Mouse (Mus musculus): ENCODE measurements around the gene Smn1. TPM values are rescaled to one million over a fixed set of nuclear protein-coding genes. Genes with fewer than 3 reads are reported as not detected.

The Smn1 gene
- polyA plus RNA-seq (2015; fragmentation: Nextera tagmentation; extraction: Ambion mirVana) = 25.3 and 26.2 TPM in 2 replicates

DNA sequence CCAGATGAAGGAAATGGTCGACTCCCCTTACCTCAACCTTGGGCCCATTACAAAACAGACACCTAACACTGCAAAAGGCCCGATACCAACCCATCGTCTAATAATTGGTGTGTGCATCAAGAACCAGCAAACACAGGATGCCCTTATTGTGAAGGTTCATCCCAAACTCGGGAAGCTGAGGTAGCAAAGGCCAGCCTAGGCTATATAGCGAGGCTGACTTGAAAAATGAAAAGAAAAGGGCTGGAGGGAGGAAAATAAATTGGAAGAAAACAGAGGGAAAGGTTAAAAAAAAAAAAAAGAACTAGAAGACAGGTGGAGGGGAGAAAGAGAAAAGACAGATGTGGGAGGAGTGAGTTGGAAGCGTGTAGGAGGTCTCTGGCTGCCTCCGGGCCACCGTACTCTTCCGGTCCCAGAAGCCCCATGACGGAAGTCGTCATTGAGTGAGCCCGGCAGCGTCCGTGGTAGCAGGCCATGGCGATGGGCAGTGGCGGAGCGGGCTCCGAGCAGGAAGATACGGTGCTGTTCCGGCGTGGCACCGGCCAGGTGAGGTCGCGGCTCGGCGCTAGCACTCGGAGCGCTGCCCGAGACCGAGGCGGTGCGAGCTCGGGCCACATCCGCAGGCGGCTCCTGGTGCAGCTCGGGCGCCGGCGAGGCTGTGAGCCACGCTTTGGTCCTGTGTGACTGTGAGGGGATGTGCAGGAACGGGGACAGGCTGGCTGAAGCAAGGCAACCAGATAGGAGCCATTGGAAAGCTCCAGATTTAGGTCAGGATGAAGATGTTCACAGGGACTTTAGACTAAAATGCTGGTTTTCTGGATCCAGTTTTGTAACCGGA is at the start of gene Smn1:
Gene Smn1 (plus strand): TSS at position 430 of the 835 bp plus-strand sequence.
- no peak for TF ChIP-seq CTCF (IDR thresholded peaks at IDR 0.05; ENCODE audit: low read depth)
- ATAC-seq = peak; percentile 96
- WGBS = 3% methylated on average over 42 of the region's 42 CpGs
- H3K4me2 ChIP-seq (replicated peaks; ENCODE audit: low read depth) = peak within 1 kb of the TSS; percentile 71
- 0 out of 2 replicates have a peak, but pooled peaks cover 4% of the 10 kb centered on the region for H3K4me1 ChIP-seq (replicated peaks; ENCODE audit: control insufficient read depth, insufficient read depth, low read length)
- H3K9me3 ChIP-seq (ENCODE audit: control insufficient read depth) = no peaks in the 10 kb centered on the region
- peak within 1 kb of the TSS; percentile 97 for H3K4me3 ChIP-seq (ENCODE audit: low read depth, low read length)
- H3K27me3 ChIP-seq (replicated peaks; ENCODE audit: control insufficient read depth, insufficient read depth, low read length) = no peaks in the 10 kb centered on the region
- H3K27ac ChIP-seq (ENCODE audit: low read depth, low read length) = peak within 1 kb of the TSS; percentile 30; the same call in 1 of the 2 replicates
- H3K36me3 ChIP-seq (ENCODE audit: control insufficient read depth, insufficient read depth) = peaks cover 26% of the 10 kb centered on the region
- H3K9ac ChIP-seq (ENCODE audit: low read depth, low read length) = peak within 1 kb of the TSS; percentile 83

- no peak for ATAC-seq
- H3K9me3 ChIP-seq (ENCODE audit: control insufficient read depth) = no peaks in the 10 kb centered on the region
- no peak overlapping the region for H3K4me2 ChIP-seq (replicated peaks; ENCODE audit: low read depth)
- 82% methylated on average over 6 of the region's 6 CpGs for WGBS
- peaks cover 6% of the 10 kb centered on the region; the same call in 1 of the 2 replicates for H3K4me1 ChIP-seq (replicated peaks; ENCODE audit: control insufficient read depth, insufficient read depth, low read length)
- H3K36me3 ChIP-seq (ENCODE audit: control insufficient read depth, insufficient read depth) = peaks cover 41% of the 10 kb centered on the region
- no peak overlapping the region for H3K27ac ChIP-seq (ENCODE audit: low read depth, low read length)
- H3K4me3 ChIP-seq (ENCODE audit: low read depth, low read length) = no peak overlapping the region
- H3K9ac ChIP-seq (ENCODE audit: low read depth, low read length) = no peak overlapping the region
- no peak for TF ChIP-seq CTCF (IDR thresholded peaks at IDR 0.05; ENCODE audit: low read depth)
- H3K27me3 ChIP-seq (replicated peaks; ENCODE audit: control insufficient read depth, insufficient read depth, low read length) = no peaks in the 10 kb centered on the region
Measured at GRCm38 (mm10) chr13:100098808-100099207, 25.8 kb upstream of the Smn1 start.

DNA sequence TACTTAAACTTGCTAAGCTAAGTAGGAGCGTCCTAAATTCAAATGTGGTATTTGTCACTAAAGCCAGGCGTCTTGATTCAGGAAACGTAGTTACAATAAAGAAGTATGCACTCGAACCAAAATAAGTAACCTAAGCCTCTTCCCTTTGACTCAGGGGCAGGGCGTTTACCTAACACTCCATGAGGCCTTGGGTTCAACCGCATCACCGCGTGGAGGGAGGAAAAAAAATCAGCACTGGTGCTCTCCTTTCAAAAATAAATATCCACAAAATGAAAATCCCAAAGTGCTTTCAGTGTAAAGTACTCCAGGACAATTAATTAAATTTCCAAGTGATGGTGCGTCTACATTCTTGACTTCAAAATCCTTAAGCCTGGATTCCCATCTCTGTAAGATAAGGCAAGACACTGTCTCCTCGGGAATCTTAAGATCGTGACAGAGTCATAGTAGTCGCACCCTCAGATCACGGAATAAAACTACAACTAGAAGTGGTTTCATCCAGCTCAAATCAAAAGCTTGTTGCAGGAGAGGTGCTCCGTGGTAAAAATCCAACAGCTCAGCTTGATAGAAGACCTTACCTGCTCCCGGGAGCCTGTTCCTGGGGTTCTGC is 21.5 kb upstream of the Smn1 start:
- H3K9me3 ChIP-seq (ENCODE audit: control insufficient read depth) = no peaks in the 10 kb centered on the region
- peaks cover 1% of the 10 kb centered on the region; the same call in 1 of the 2 replicates for H3K36me3 ChIP-seq (ENCODE audit: control insufficient read depth, insufficient read depth)
- WGBS = 2% methylated on average over 15 of the region's 15 CpGs
- H3K4me3 ChIP-seq (ENCODE audit: low read depth, low read length) = peak overlapping the region; percentile 99
- ATAC-seq = no peak
- no peaks in the 10 kb centered on the region for H3K27me3 ChIP-seq (replicated peaks; ENCODE audit: control insufficient read depth, insufficient read depth, low read length)
- TF ChIP-seq CTCF (IDR thresholded peaks at IDR 0.05; ENCODE audit: low read depth) = no peak
- H3K9ac ChIP-seq (ENCODE audit: low read depth, low read length) = peak overlapping the region; percentile 89
- H3K27ac ChIP-seq (ENCODE audit: low read depth, low read length) = peak overlapping the region; percentile 90
- peaks cover 6% of the 10 kb centered on the region; the same call in 1 of the 2 replicates for H3K4me1 ChIP-seq (replicated peaks; ENCODE audit: control insufficient read depth, insufficient read depth, low read length)
- H3K4me2 ChIP-seq (replicated peaks; ENCODE audit: low read depth) = peak overlapping the region; percentile 84

DNA sequence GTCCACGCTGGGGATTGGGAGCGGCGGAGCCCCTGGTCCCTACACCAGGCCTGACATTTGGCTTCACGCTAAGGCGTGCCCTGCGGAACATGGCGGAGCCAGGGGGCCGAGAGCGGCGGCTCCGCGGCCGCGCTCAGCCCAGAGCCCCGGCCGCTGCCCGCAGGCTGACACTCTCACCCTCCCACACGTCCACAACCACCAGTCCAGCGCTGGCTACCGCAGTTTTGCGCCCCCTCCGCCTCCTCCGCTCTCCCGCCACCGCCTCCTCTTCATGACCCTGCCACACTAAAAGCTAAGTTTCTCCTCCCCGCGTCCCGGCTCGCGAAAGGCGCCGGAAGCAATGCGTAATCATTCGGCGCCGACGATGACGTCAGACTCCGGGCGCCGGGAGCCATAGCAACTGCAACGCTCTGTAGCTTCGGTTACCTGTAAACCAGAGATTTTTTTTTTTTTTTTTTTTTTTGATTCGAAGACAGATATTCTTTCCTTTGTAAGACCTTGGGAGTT is 20.9 kb upstream of the Smn1 start, which contains the start of gene Bdp1:
Gene Bdp1 (minus strand): TSS at position 323 of the 507 bp plus-strand sequence.
- ATAC-seq = peak; percentile 81
- no peaks in the 10 kb centered on the region for H3K36me3 ChIP-seq (ENCODE audit: control insufficient read depth, insufficient read depth)
- no peaks in the 10 kb centered on the region for H3K9me3 ChIP-seq (ENCODE audit: control insufficient read depth)
- peak within 1 kb of the TSS; percentile 89 for H3K9ac ChIP-seq (ENCODE audit: low read depth, low read length)
- peak within 1 kb of the TSS; percentile 90 for H3K27ac ChIP-seq (ENCODE audit: low read depth, low read length)
- H3K27me3 ChIP-seq (replicated peaks; ENCODE audit: control insufficient read depth, insufficient read depth, low read length) = no peaks in the 10 kb centered on the region
- peak within 1 kb of the TSS; percentile 84 for H3K4me2 ChIP-seq (replicated peaks; ENCODE audit: low read depth)
- H3K4me3 ChIP-seq (ENCODE audit: low read depth, low read length) = peak within 1 kb of the TSS; percentile 99
- peaks cover 6% of the 10 kb centered on the region; the same call in 1 of the 2 replicates for H3K4me1 ChIP-seq (replicated peaks; ENCODE audit: control insufficient read depth, insufficient read depth, low read length)
- under 1% methylated on average over 44 of the region's 44 CpGs for WGBS
- TF ChIP-seq CTCF (IDR thresholded peaks at IDR 0.05; ENCODE audit: low read depth) = no peak

DNA sequence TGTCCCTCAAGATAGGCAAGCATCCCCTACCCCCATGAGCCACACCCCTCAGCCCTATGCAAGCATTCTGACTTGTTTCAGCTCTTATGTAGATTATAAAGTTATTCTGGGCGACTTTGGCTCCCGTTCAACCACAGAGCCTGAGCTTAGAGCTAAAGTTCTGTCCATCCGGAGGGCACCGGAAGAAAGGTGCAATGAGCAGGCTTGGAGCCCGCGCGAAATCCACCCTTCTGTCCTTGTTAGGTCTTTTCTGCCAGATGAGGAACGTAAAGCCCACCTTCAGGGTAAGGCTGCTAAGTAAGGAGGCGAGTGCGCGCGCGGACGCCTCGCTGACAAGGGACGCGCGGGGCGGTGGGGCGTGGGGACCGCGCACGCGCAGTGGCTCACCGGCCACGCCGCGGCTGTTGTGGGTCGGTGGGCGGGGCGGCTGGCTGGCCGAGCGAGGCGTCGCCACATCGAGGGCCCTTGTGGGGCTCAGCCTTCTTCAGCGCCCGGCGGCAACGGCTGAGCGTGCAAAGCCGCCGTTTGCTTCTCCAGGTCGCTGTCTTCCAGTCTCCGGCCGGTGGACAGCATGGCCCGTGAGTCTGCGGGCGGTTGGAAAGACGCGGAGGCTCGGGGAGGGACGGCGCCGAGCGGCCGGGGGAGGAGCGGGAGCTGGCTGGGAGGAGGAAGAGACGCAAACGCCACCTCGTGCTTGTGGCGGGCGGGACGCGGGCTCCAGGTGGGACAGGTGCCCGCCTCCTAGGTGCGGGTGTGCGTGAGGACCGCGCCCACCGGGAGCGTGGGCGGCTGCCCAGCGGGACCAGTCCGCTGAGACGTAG is 16.8 kb upstream of the Smn1 start, which contains the start of gene Serf1:
Gene Serf1 (plus strand): TSS at position 361 of the 821 bp plus-strand sequence.
- no peaks in the 10 kb centered on the region for H3K9me3 ChIP-seq (ENCODE audit: control insufficient read depth)
- peak within 1 kb of the TSS; percentile 97 for H3K4me2 ChIP-seq (replicated peaks; ENCODE audit: low read depth)
- 0 out of 2 replicates have a peak, but pooled peaks have one; percentile 1 for TF ChIP-seq CTCF (IDR thresholded peaks at IDR 0.05; ENCODE audit: low read depth)
- no peaks in the 10 kb centered on the region for H3K27me3 ChIP-seq (replicated peaks; ENCODE audit: control insufficient read depth, insufficient read depth, low read length)
- H3K4me3 ChIP-seq (ENCODE audit: low read depth, low read length) = peak within 1 kb of the TSS; percentile 68
- under 1% methylated on average over 73 of the region's 76 CpGs for WGBS
- H3K27ac ChIP-seq (ENCODE audit: low read depth, low read length) = peak within 1 kb of the TSS; percentile 9; the same call in 1 of the 2 replicates
- peak; percentile 54 for ATAC-seq
- H3K4me1 ChIP-seq (replicated peaks; ENCODE audit: control insufficient read depth, insufficient read depth, low read length) = no peaks in the 10 kb centered on the region
- peak within 1 kb of the TSS; percentile 69 for H3K9ac ChIP-seq (ENCODE audit: low read depth, low read length)
- no peaks in the 10 kb centered on the region for H3K36me3 ChIP-seq (ENCODE audit: control insufficient read depth, insufficient read depth)

All from intestine, postnatal 0 days (tissue).